Mouse (Mus musculus): ENCODE data around the gene Svs3a. TPM values are rescaled to one million over a fixed set of nuclear protein-coding genes. Genes with fewer than 3 reads are reported as not detected.
"Not testable (repeated sequence)": the region's sequence is repeated elsewhere in the genome, so short reads cannot be mapped to it uniquely, and the experiment has no call there.

Gene Svs3a
- total RNA-seq (2017) = not detected in 2 replicates

DNA sequence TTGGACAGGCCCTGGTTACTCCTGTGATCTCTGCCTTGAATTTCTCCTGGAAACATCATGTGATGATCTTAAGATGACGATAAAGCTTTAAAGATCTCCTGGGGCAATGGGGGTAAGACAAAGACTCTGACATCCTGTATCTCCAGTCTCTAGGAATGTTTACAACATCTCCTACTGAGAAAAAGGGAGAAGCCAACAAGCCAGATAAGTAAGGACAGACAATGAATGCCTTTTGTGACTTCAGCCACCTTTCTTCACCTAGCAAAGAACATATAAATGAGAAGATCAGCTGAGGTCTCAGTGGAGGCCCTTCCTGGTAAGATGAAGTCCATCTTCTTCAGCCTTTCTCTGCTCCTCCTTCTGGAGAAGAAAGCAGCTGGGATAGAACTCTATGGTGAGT lies at the start of gene Svs3a:
Gene Svs3a (plus strand): TSS at position 301 of the 400 bp plus-strand sequence.
- not testable (repeated sequence) for ATAC-seq (replicated peaks in 1 of 2; ENCODE audit: insufficient read depth in 1 of 2, low FRiP score in 2 of 2, low TSS enrichment in 1 of 2, low read depth in 1 of 2, poor library complexity in 2 of 2, severe bottlenecking in 2 of 2)

DNA sequence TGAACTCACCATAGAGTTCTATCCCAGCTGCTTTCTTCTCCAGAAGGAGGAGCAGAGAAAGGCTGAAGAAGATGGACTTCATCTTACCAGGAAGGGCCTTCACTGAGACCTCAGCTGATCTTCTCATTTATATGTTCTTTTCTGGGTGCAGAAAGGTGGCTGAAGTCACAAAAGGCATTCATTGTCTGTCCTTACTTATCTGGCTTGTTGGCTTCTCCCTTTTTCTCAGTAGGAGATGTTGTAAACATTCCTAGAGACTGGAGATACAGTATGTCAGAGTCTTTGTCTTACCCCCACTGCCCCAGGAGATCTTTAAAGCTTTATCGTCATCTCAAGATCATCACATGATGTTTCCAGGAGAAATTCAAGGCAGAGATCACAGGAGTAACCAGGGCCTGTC lies 32.5 kb upstream of the Svs3a start, which contains the start of gene Svs3b:
Gene Svs3b (minus strand): TSS at position 101 of the 400 bp plus-strand sequence.
- not testable (repeated sequence) for ATAC-seq (replicated peaks in 1 of 2; ENCODE audit: insufficient read depth in 1 of 2, low FRiP score in 2 of 2, low TSS enrichment in 1 of 2, low read depth in 1 of 2, poor library complexity in 2 of 2, severe bottlenecking in 2 of 2)

DNA sequence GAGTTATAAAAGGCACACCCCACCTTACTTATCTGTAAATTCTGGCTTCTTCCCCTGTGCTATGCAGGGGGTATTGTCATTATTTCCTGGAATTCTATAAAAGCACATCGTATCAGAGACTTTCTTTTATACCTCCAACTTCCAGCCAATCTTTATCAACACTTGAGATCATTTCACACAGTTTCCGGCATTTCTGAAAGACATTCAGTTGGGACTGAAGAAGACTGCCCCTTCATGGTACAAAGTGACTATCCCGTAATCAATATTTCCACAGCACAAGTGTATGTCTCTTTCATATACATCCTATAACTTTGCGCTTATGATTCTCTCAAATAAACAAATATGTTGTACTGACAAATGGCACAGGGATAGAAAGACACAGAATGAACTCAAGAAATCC lies 10.7 kb upstream of the Svs3a start, which contains the start of gene Svs4:
Gene Svs4 (minus strand): TSS at position 101 of the 400 bp plus-strand sequence.
- ATAC-seq (replicated peaks in 1 of 2; ENCODE audit: insufficient read depth in 1 of 2, low FRiP score in 2 of 2, low TSS enrichment in 1 of 2, low read depth in 1 of 2, poor library complexity in 2 of 2, severe bottlenecking in 2 of 2) = no peak

DNA sequence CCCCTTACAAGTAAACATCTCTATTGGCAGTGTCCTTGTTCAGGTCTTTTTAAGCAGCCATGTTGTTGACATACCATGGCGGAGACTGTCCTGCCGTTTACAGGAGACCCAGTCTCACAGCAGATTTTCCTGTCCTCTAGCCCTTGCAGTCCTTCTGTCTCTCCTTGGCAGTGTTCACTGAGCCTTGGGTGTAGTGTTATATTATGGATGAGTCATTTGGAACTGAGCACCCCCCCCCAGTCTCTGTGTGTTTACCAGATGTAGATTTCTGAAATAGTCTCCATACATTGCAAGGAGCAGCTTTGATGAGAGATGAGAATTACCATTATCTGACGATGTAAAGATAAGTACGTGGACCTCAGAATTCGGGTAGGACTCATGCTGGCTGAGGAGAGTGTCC lies 23.5 kb downstream of the Svs3a start:
- ATAC-seq (replicated peaks in 1 of 2; ENCODE audit: insufficient read depth in 1 of 2, low FRiP score in 2 of 2, low TSS enrichment in 1 of 2, low read depth in 1 of 2, poor library complexity in 2 of 2, severe bottlenecking in 2 of 2) = no peak

GRCm38 (mm10) chr2:164315460-164315859 lies 26.4 kb downstream of the Svs3a start:
- ATAC-seq (replicated peaks in 1 of 2; ENCODE audit: insufficient read depth in 1 of 2, low FRiP score in 2 of 2, low TSS enrichment in 1 of 2, low read depth in 1 of 2, poor library complexity in 2 of 2, severe bottlenecking in 2 of 2) = not testable (repeated sequence)

DNA sequence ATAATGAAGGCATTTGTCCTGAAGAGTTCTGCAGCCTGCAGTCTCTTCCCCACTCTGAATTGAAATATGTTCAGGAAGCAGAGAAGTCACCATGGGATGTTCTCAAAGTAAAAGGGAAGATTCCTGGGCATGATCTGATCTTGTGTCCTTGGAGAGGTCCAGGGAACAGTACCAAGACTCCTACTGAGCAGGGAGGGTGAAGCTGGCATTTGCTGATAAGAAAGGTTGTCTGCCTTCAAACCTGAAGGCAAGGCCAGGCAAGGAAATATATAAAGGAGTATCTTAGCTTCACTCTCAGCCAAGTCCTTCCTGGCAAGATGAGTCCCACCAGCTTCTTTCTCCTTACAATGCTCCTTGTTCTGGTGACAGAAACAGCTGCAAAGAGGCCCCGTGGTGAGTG lies 27.4 kb downstream of the Svs3a start, which contains the start of gene Svs6:
Gene Svs6 (plus strand): TSS at position 301 of the 400 bp plus-strand sequence.
- not testable (repeated sequence) for ATAC-seq (replicated peaks in 1 of 2; ENCODE audit: insufficient read depth in 1 of 2, low FRiP score in 2 of 2, low TSS enrichment in 1 of 2, low read depth in 1 of 2, poor library complexity in 2 of 2, severe bottlenecking in 2 of 2)

DNA sequence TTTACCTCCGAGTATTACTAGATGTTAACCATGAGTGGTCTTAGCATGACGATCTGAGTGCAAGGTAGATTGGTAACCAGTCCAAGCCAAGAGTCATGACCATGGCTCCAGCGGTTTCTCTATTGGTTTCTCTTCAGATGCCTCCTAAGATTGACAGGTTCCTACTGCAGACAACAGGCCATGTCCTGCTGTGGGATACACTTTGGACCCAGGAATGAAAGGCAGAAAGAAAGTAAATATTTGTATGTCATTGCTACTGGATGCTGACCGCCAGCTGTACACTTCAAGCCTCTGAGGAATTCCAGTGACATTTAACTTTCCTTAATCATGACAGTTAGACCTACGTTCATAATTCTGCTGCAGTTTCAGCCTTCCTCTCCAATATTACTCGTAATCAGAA lies 31.9 kb downstream of the Svs3a start:
- ATAC-seq (replicated peaks in 1 of 2; ENCODE audit: insufficient read depth in 1 of 2, low FRiP score in 2 of 2, low TSS enrichment in 1 of 2, low read depth in 1 of 2, poor library complexity in 2 of 2, severe bottlenecking in 2 of 2) = no peak

- ATAC-seq (replicated peaks in 1 of 2; ENCODE audit: insufficient read depth in 1 of 2, low FRiP score in 2 of 2, low TSS enrichment in 1 of 2, low read depth in 1 of 2, poor library complexity in 2 of 2, severe bottlenecking in 2 of 2) = not testable (repeated sequence)
Measured at GRCm38 (mm10) chr2:164332440-164332839, 43.4 kb downstream of the Svs3a start, which contains the start of gene Svs5. TSS of gene Svs5 (plus strand) at chr2:164332740.

Other genes starting within 250 kb of the Svs3a start
- gene Stk4, start 218.9 kb upstream of the Svs3a start, total RNA-seq (2017) = 163 and 235 TPM in 2 replicates
- gene Tomm34, start 218.1 kb upstream of the Svs3a start, total RNA-seq (2017) = 44.8 and 46.7 TPM in 2 replicates
- gene Kcns1, start 118.2 kb upstream of the Svs3a start, total RNA-seq (2017) = 0.38 and 2.3 TPM in 2 replicates
- not detected in 2 replicates for gene Wfdc5, start 106.5 kb upstream of the Svs3a start, total RNA-seq (2017)
- gene Wfdc12, start 98.7 kb upstream of the Svs3a start, total RNA-seq (2017) = not detected in 2 replicates
- gene Wfdc15a, start 89.1 kb upstream of the Svs3a start, total RNA-seq (2017) = not detected in 2 replicates
- gene Wfdc15b, start 67.6 kb upstream of the Svs3a start, total RNA-seq (2017) = not detected in 2 replicates
- gene Svs2, start 50.8 kb upstream of the Svs3a start, total RNA-seq (2017) = not detected in 2 replicates
- not detected in 2 replicates for gene Svs3b, start 32.6 kb upstream of the Svs3a start, total RNA-seq (2017)
- not detected in 2 replicates for gene Svs4, start 10.8 kb upstream of the Svs3a start, total RNA-seq (2017)
- not detected in 2 replicates for gene Svs6, start 27.5 kb downstream of the Svs3a start, total RNA-seq (2017)
- gene Svs5, start 43.5 kb downstream of the Svs3a start, total RNA-seq (2017) = not detected in 2 replicates
- gene Slpi, start 99.8 kb downstream of the Svs3a start, total RNA-seq (2017) = 5.4 and 12.8 TPM in 2 replicates
- gene Rbpjl, start 113.9 kb downstream of the Svs3a start, total RNA-seq (2017) = not detected in 2 replicates
- 0.31 TPM in 1 of 2 replicates, not detected in the other for gene Matn4, start 115.9 kb downstream of the Svs3a start, total RNA-seq (2017)
- 11.6 and 17.7 TPM in 2 replicates for gene Sdc4, start 154.6 kb downstream of the Svs3a start, total RNA-seq (2017)
- 17.0 and 20.7 TPM in 2 replicates for gene Sys1, start 167.7 kb downstream of the Svs3a start, total RNA-seq (2017)
- gene Gm20458, start 171.7 kb downstream of the Svs3a start, total RNA-seq (2017) = 1.7 TPM in 1 of 2 replicates, not detected in the other
- not detected in 2 replicates for gene Trp53tg5, start 184.5 kb downstream of the Svs3a start, total RNA-seq (2017)
- gene Dbndd2, start 196.8 kb downstream of the Svs3a start, total RNA-seq (2017) = 1.6 TPM in 1 of 2 replicates, not detected in the other
- 28.1 and 28.2 TPM in 2 replicates for gene Pigt, start 208.3 kb downstream of the Svs3a start, total RNA-seq (2017)